Mouse (Mus musculus): Measurements from ENCODE around the gene Adat2.

Adat2 gene

DNA sequence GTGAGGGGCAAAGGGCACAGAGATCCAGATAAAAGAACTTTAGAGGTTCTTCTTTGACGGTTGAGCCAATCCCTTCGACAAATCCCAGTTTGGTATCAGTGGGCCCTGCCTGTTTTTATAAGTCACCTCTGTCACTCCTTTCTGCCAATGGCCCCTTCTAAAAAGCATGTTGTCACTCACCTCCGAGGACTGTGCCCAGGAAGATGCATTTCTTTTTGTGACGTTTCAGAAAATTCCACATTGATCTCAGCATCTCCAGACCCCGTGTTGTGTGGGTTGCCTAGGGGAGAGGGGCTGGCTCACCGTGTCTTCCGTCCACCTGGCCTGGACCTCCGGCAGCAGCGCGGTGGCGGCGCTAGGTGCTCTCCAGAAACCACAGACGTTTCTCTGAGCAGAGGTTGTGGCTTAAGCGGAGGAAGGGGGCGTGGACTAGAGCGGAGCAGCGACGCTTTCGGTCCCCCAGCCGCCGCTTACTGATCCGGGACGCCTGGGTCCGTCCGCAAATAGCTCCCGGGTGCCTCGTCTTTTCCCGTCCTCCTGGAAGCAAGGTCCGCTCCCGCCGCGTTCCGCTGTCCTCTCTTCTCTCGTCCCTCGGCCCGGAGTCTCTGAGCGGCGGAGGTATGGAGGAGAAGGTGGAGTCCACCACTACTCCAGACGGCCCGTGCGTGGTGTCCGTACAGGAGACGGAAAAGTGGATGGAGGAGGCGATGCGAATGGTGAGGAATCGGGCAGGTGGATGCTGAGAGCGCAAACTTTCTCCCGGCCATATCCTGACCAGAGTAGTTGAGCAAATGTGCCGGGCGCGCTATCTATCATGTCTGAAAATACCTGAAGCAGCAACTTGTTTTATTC, at the start of gene Adat2, which contains the start of gene Pex3:
Gene Adat2 (plus strand): TSS at position 249 of the 852 bp plus-strand sequence.
Gene Pex3 (minus strand): TSS at position 497 of the 852 bp plus-strand sequence.
- DNase-seq (ENCODE audit: low read depth, low spot score) = peak; percentile 96

DNA sequence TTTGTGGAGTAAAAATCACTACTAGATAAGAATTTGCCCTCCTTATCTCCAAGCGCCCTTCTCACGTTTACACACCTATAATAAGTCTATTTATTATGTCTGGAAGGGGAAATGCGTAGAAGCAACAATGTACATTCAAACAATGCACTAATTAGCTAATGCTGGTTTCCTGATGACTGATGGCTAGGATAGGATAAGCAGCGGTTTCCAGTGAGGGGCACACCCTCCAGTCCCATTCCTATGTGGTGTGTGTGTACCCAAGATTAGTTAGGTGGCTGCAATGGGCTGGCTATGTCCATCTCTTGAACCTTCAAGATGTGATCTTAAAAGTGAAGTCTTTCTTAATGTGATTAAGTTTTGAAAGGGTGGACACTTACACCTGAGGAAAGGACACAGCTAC, 30.8 kb upstream of the Adat2 start:
- DNase-seq (ENCODE audit: low read depth, low spot score) = no peak

DNA sequence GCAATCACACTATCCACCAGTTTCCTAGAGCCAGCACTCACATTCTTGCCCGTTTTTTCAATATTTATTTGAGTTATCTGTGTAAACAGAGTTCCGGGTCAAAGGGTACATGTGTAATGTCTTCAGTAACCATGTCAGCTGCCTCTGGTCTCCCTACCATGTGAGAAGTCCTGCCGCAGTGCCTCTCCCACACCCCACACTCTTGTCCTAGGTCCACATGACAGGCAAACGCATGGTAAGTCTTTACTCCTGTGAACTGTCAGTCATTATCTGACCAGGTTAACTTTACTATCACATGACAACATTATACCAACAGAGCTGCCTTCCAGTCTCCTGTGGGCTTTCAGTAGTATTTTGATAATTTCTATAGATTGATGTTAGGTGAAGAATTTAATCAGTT, 24.5 kb upstream of the Adat2 start:
- DNase-seq (ENCODE audit: low read depth, low spot score) = no peak

DNA sequence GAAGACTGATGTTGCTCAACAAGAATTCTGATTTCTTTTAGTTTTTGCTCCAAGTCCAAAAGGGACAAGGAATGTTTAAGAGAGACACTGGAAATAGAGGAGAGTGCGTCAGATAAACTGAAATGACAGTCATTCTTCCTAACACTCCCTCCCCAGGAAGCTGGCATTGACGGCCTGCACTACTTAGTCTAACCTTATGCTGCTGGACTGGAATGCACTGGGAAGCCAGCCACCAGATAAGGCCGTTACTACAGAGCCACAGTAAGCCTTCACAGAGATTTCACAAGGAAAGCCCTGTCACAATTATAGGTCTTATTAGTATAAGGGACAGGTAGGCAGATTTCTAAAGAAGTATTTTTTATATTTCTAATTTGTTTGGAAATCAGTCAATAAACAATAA, 17.9 kb upstream of the Adat2 start:
- DNase-seq (ENCODE audit: low read depth, low spot score) = no peak

DNA sequence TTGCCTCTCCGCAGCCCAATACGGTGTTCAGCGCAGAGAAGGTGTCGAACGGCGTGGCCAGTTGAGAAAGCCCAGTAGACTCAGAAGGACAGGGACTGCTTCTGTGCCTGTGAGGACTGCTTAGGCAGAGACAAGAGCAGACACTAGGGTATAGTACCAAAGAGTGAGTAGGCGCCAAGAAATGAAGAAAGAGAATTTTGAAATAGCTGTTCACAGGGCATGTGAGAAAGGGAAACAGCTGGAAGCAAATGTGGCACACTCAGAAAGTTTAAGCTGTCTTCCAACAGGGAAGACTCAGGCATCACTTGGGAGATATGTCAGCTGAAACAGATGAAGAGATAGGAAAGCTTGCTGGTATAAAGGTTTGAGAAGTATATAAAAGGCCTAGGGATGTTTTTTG, 16.0 kb upstream of the Adat2 start:
- no peak for DNase-seq (ENCODE audit: low read depth, low spot score)

DNA sequence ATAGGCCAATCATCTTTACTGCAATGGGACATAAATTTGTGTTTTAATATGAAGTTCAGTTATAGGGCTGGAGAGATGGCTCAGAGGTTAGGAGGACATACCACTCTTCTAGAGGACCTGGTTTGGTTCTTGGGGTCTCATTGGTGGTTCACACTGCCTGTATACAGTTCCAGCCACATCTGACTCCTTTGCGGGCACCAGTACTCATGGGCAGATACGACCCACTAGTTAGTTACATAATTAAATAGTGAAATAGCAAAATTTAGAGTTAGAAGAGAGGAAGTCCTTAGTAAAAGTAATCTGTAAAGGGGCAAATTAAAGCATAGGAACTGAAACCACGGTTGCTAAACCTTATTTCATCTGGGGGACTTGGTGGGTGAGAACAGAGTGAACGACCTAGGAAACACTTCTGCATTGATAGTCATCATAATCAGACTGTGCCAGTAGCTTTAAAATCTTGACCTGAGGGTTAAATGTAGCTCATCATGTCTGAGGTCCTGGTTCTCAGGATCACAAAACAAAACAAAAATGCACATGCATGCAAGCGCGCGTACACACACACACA, 12.8 kb upstream of the Adat2 start:
- no peak for DNase-seq (ENCODE audit: low read depth, low spot score)

DNA sequence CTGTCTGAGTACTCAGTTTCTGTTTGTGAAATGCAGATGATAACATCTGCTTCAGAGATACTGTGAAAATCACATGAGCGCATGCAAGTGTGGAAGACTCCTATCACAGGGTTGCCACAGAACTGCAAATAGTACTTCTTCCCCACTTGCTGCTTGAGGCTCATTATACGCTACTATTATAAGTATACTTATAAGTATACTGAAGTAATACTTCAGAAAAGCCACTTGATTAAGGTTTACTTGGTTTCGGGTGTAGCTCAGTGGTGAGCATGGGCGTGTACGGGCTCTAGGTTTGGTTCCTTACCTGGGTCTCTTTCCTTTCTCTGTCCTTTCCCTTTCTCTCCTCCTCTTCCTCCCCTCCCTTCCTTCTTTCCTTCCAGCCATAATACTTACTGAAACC, 11.0 kb upstream of the Adat2 start:
- DNase-seq (ENCODE audit: low read depth, low spot score) = no peak

DNA sequence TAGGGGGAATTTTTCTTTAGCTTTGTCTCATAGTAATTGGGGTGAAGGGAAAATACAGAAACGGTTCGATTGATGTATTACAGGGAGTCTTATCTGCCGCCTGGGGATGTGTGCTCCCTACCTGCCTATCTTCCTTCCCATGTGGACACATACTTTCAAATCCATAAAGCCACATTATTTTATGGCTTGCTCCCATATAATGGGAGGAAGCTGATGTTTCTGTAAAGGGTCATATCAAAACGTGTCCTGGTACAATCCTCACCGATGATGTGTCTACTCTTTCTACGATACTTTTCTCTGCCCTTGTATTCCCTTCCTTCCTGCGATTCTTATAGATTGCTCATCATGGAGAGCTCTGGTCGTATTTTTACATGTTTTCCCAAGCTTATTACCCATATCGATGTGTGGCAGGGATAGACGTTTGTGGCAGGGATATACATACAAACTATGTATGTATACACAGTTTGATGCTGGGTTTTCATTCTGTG, 848 bp downstream of the Adat2 start:
- no peak for DNase-seq (ENCODE audit: low read depth, low spot score)

DNA sequence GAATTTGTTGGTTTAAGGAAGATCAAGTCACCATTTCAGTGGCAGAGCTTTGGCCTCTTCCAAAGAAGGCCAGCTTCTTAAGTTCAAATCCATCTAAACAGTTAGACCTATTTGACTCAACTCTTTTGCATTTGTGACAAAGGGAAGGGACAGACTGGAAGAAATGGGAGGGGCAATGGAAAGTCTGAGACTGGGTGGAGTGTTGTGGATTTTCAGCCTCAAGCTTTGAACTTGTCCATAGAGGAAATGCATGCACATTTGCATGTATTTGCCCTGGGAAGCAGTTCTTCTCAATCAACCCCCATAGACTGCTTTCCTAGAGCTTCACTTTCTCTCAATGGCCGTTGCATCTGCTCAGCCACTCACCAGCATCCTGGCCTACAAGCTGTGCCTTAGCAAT, 1.6 kb downstream of the Adat2 start:
- DNase-seq (ENCODE audit: low read depth, low spot score) = no peak

DNA sequence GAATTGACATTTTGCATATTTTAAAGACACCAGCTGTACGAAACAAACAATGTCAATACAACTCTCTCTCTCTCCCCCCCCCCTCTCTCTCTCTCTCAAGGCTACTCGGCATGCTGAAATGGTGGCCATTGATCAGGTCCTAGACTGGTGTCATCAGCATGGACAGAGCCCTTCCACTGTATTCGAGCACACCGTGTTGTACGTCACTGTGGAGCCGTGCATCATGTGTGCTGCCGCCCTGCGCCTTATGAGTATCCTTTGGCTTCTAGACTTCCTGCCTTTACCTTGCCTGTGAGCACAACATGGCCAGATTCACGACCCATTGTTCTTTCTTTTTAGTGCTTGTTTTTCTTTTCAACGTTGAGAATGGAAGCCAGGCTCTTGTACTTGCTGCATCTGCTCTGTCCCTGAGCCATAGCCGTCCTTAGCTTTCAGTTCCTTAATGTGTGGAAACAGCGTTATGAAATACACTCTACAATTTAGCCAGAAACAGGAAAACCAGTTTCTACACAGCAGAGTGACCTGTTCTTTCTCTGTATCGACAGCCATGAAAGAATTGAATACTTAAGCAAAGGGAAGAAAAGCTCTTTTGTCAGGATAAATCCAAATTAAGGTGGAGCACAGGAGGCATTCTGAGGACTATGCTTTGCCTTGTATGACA, 7.5 kb downstream of the Adat2 start:
- no peak for DNase-seq (ENCODE audit: low read depth, low spot score)

DNA sequence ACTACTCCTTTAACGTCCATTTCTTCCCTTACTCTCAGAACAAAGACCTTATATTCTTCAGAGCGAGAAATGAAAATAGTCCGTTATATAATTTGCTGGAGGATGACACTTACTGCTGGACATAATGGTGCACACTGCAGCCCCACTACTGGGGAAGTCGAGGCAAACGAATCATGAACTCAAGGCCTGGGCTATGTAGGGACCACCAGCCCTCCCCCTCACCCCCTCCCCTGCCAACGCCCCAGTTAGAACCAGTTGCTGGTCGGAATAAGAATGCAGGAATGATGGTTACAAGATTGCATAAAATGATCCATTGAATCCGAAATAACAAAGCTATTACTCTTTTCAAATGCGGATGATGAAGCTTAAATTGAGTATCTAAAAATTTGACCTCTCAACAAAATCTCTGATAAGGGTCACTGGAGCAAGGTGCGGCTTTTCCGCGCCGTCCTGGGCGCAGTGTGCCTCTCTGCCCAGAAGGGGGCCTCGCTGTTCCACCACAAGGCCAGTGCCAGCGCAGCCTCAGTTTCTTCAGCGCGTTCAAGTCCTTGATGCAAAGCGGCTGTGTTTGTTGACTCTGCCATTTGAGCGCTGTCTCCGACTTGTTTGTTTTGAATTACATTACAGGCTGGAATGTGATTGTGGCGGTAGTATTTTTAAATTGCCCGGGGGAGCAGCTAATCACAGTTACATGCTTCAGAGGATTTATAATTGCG, 11.8 kb downstream of the Adat2 start:
- peak; percentile 90 for DNase-seq (ENCODE audit: low read depth, low spot score)

DNA sequence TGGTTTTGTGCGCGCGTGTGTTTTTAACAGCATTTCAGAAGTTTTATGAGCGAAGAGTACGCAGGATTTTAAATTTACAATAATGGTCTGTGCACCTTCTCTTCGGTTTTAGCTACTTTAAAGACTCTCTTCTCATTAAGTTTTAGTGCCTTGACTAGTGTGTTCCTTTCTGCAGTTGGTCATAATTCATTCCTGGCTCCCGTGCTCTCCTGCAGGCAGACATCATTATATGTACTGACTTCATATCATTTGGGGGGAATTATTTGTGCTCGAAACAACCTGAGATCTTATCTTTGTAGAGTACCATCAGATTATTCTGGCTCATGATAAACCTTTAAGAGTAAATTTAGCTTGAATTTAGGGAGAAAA, 12.4 kb downstream of the Adat2 start:
- DNase-seq (ENCODE audit: low read depth, low spot score) = no peak

DNA sequence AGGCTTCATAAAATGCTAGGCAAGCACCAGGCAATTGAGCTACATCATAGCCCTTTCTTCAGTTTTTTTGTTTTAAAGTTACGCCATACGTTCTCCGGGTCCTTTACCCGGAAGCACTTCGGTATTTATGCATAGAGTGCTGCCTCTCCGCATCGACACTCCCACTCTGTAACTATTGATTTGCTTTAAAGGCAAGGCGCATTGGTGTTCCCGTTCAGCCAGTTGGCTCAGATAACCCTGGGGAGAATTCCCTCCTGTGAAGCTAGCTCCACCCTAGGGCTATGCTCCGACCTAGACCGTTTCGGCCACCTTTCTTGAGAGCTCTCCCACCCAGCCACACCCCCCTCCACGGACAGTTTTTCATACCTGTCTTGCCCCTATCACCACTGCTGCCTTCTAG, 13.7 kb downstream of the Adat2 start:
- DNase-seq (ENCODE audit: low read depth, low spot score) = no peak

DNA sequence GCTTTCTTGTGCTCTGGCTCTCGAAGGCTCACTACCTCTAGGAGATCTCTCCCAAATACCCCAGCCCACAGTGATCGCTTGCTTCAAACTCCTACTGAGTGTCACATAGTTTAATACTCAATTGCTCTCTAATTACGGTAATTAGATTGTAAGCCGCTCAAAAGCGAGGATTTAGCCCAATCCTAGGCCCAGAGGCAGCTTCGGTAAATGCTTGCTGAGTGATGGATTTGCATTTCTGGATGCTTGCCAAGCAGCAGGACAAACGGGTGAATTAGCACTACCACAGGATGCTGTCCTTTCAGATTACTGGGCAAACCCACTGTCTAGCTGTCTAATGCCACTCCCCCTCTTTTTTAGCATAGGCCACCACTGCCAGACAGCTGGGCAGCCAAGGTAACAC, 17.1 kb downstream of the Adat2 start:
- DNase-seq (ENCODE audit: low read depth, low spot score) = peak; percentile 57

DNA sequence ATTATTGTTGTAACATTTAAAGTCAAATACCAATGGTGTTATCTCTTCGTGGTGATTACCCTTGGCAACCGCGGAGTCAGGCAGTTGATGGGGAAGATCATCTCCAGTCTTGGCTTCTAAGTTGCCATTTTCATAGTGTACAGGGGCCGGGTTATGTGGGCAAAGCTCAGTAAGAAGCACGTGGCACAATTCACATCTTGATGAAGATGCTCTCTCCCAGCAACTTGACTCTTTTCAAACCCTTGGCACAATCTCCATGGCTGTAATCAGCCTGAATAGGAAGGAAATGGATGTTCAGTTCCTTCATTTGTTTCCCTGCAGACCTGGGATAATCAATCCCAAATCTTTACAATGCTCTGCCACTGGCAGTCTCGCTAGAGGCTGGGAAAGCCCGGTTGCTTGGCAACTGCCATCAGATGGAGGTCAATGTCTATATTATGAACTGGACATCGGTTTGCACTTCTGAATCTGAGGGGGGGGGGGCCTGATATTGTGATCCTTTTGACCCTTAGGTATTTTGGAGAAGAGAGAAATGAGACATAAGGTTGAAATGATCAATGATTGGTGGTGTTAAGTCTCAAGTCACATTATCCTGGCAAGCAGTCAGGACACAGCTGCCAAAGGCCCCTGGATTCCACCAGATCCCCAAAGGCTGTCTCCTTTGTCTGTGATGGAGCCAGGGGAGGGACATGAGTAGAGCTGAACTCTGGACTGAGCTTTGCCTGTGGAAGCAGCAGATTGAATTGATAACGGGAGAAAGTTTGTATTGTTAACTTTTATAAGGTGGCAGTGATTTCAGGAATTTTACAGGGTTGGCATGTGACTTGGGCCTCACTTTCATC, 18.2 kb downstream of the Adat2 start:
- DNase-seq (ENCODE audit: low read depth, low spot score) = no peak

DNA sequence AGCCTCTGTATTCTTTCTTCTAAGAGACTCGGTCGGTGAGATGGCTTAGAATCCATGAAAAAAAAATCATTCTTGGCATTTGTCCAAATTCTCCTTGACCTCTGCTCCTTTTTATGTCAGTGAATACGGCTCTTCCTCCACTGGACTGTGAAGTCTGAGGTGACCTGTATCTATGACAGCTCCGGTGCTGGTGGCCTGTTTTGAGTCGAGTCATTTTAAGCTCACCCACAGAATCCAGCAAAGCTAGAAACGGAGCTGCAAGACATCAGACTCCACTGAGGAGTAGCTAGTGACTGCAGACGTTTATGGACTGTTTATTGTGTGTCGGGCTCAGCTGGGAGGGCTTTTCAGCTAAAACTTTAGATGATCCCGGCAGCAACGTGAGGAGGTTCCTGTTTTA, 19.3 kb downstream of the Adat2 start:
- DNase-seq (ENCODE audit: low read depth, low spot score) = peak; percentile 29

DNA sequence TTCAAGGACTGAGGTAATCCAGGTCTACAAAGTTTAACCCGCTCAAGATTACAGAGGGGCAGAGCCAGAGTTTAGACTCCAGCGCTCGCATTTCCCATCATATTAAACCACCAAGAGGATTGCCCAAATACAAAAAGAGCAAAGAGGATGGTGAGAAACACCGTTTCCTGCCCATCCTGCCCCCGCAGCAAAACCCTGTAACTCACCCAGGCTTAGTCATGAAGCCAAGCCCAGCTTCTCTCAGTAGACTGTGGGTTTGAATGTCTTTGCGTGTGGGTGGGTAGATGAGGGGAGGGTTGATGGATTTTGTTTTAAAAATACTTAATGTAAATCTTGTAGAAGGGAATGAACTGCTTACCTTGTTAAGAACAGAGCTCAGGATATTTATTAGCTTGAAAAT, 19.7 kb downstream of the Adat2 start:
- DNase-seq (ENCODE audit: low read depth, low spot score) = peak; percentile 68

DNA sequence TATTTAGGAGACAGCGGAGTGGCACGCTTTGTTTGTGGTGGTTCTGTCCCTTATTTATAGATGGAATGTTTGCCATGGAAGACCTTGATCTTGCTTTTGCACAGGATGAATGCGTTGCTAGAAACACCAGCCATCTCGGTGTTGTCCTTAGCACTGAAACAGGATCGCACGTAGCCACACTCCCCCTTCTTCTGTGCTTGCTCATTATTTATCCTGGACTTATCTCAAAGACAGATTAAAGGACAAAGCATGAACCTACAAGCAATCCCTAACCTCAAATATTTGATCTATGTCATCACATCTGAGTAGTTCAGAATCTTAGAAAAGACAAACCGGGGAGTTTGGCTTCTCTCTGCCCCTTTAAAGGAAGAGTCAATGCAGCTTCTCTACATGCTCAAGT, 24.4 kb downstream of the Adat2 start:
- DNase-seq (ENCODE audit: low read depth, low spot score) = no peak

DNA sequence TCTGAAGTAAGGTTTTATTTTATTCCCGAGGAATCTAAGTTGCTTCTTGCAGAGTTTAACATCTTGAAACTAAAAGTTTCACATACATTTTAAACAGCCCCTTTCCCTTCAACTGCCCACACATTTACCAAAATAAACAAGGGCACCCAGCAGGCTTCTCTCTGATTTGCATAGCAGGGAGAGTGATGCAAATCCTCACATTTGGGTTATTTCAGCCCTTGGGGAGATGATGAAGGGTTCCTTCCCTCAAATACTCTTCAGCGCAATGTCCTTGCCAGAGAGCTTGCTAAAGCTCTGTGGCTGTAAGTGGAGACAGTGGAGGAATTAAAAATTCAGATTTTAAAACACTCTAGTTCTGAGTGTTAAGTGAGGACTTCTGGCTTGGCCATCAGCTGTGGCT, 35.2 kb downstream of the Adat2 start:
- peak; percentile 91 for DNase-seq (ENCODE audit: low read depth, low spot score)

DNA sequence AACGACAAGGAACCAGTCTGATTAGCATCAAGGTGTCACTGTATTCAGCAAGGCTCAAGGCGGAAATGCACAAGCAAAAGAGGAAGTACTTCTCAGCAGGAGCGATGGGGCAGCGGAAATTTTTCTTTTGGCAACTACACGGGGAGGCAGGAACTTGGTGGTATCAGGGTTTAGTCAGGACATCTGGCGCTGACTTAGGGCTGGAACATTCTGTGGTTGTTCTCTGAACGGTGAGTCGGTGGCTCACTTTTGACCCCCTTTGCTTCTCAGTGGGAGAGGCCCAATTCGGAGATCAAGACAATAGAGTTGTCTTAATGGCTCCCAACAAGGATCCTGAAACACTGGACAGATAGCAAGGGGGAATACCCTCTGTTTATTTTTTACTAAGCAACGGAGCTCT, 39.5 kb downstream of the Adat2 start:
- DNase-seq (ENCODE audit: low read depth, low spot score) = no peak

DNA sequence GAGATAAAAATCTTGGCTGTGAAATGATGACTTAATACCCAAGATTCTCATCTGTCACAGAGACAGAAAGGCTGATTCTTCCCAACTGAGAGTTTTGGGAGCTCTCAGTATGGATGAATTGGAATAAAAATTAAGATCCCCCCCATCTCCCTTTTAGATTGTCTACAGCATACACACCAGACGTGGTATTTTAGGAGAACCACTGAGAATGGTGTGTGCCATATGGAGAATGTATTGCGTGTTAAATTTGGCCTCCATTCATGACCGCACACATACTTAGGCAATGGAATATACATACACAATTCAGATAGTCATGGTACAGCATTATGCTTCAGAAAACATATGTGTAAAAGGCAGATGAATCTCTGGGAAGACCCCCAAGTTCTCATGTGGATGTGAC, 40.8 kb downstream of the Adat2 start:
- DNase-seq (ENCODE audit: low read depth, low spot score) = peak; percentile 32
